Mouse (Mus musculus) hindbrain, embryonic 12.5 days (tissue): Measurements from ENCODE around the gene Mmrn1. TPM values are rescaled to one million over a fixed set of nuclear protein-coding genes. Genes with fewer than 3 reads are reported as not detected.
"Not testable (repeated sequence)": the region's sequence is repeated elsewhere in the genome, so short reads cannot be mapped to it uniquely, and the experiment has no call there.

Experiments
- ATAC-seq: fragments of 200-750 bp; cut with Nextera tagmentation; 2 replicates; pipeline ENCODE4 v1.8.0; 2017; ENCODE audit warnings: moderate TSS enrichment; ENCODE audit not compliant: low FRiP score
- H3K27ac ChIP-seq: fragments of 300-500 bp; sonication (generic); 2 replicates; pipeline ENCODE4 v1.5.1; 2016; ENCODE audit warnings: mild to moderate bottlenecking
- H3K27me3 ChIP-seq: fragments of 300-500 bp; sonication (generic); 2 replicates; pipeline ENCODE4 v1.6.1; 2016; ENCODE audit warnings: mild to moderate bottlenecking
- H3K36me3 ChIP-seq: fragments of 300-500 bp; sonication (generic); 2 replicates; pipeline ENCODE4 v1.6.1; 2016; ENCODE audit warnings: mild to moderate bottlenecking
- H3K4me1 ChIP-seq: fragments of 300-500 bp; sonication (generic); 2 replicates; pipeline ENCODE4 v1.6.1; 2016
- H3K4me2 ChIP-seq: fragments of 300-500 bp; sonication (generic); replicated peaks from 2 replicates; pipeline ENCODE4 v1.6.1; 2016; ENCODE audit warnings: mild to moderate bottlenecking
- H3K4me3 ChIP-seq: fragments of 300-500 bp; sonication (generic); 2 replicates; pipeline ENCODE4 v1.5.1; 2016; ENCODE audit warnings: mild to moderate bottlenecking
- H3K9ac ChIP-seq: fragments of 300-500 bp; sonication (generic); 2 replicates; pipeline ENCODE4 v1.6.1; 2016; ENCODE audit warnings: mild to moderate bottlenecking, moderate library complexity
- H3K9me3 ChIP-seq: fragments of 300-500 bp; sonication (generic); replicated peaks from 2 replicates; pipeline ENCODE4 v1.6.1; 2016; ENCODE audit warnings: mild to moderate bottlenecking
- WGBS: fragments of 180-500 bp; shearing (Covaris S2); methylation state at CpG from one replicate; pipeline ENCODE4 v1.1.7; 2016; 5-methylcytosine and 5-hydroxymethylcytosine counted together
- polyA plus RNA-seq: library from polyadenylated mRNA; unstranded; fragments of >200 nt; fragmentation: Nextera tagmentation; extraction: Ambion mirVana; gene quantifications from 2 replicates; pipeline ENCODE4 v1.2.1, GENCODE M21; 2016

Mmrn1 gene
- 6.0 and 6.5 TPM in 2 replicates for polyA plus RNA-seq

DNA sequence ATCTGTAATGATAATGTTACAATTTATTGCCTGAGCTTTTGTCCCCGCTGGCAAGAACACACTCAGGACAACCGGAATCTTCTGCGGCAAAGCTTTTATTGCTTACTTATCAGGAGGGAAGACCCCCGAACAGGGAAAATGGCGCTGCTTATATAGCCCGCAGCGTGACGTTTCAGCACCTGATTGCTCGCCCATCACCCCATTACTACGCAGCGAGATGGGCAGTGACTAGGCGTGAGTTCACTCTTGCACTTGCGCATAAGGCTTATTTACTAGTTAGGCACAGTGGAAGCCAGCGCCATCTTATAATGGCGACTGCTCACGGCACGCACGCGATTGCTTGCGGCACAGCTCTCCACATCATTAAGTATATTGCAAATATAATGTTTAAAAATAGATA, at the start of gene Mmrn1:
Mmrn1 (plus strand) TSS at position 301 of the 400 bp plus-strand sequence.
- ATAC-seq, H3K9me3 ChIP-seq, H3K9ac ChIP-seq, H3K4me2 ChIP-seq, H3K4me3 ChIP-seq, H3K4me1 ChIP-seq, H3K27me3 ChIP-seq, H3K36me3 ChIP-seq, H3K27ac ChIP-seq: not testable (repeated sequence)
- WGBS = 96% methylated on average over 20 of the region's 20 CpGs

DNA sequence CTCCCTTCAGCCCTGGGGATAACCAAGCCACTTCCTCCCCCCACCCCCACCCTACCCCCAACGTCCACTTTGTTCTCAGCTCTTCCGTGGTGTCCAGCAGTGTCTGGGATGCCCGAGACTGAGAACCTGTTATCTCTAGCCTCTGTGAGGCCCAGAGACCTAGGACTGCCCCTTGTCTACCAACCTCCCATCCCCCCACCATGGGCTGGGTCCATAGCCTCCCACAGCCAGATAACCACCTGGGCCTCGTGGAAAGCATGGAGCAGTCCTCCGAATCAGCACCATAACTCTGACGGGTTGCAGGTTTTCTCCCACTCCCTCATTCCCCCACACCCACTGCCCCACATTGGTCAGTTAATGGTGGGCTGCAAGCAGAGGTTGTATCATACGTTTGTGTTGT, 44.4 kb upstream of the Mmrn1 start:
- WGBS = 89% methylated on average over 7 of the region's 7 CpGs

DNA sequence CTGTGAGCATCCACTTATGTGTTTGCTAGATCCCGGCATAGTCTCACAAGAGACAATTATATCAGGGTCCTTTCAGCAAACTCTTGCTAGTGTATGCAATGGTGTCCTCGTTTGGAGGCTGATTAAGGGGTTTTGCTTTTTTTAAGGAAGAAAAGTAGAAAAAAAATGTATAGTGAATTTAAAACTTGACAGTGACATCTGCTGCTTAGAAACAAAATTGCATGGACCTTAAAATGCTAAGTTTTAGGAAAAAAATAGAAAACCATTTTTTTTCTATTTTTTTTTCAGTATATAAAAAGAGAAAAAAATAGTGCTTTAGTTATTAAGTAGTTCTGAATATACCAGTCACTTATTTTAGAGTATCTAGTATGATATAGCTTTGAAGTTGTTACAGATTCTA, 43.2 kb upstream of the Mmrn1 start:
- no peak for ATAC-seq
- H3K9ac ChIP-seq = no peak overlapping the region
- H3K9me3 ChIP-seq = no peaks in the 10 kb centered on the region
- no peak overlapping the region for H3K4me2 ChIP-seq
- 83% methylated on average over 2 of the region's 2 CpGs for WGBS
- H3K36me3 ChIP-seq = no peaks in the 10 kb centered on the region
- no peak overlapping the region for H3K27ac ChIP-seq
- H3K27me3 ChIP-seq = no peaks in the 10 kb centered on the region
- H3K4me1 ChIP-seq = no peaks in the 10 kb centered on the region
- H3K4me3 ChIP-seq = no peak overlapping the region

More for the DNA sequence above, 44.4 kb upstream of the Mmrn1 start:
- Histone ChIP-seq H3K4me3 (no peak overlapping the region), H3K27ac (no peak overlapping the region), H3K4me1 (no peaks in the 10 kb centered on the region), H3K36me3 (no peaks in the 10 kb centered on the region), H3K9ac (no peak overlapping the region), H3K27me3 (no peaks in the 10 kb centered on the region), H3K9me3 (no peaks in the 10 kb centered on the region), H3K4me2 (no peak overlapping the region)
- ATAC-seq = no peak

DNA sequence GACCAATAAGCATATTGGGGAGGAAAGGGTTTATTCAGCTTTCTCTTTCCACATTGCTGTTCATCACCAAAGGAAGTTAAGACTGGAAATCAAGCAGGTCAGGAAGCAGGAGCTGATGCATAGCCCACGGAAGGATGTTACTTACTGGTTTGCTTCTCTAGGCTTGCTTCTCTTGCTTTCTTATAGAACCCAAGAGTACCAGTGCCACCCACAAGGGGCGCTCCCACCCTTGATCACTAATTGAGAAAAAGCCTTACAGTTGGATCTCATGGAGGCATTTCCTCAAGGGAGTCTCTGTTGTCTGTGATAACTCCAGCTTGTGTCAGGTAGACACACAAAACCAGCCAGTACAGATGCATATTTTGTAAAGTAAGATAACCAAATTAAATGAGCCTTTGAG, 17.5 kb upstream of the Mmrn1 start:
- Histone ChIP-seq H3K4me3 (no peak overlapping the region), H3K27me3 (no peaks in the 10 kb centered on the region), H3K4me1 (no peaks in the 10 kb centered on the region), H3K36me3 (no peaks in the 10 kb centered on the region), H3K4me2 (no peak overlapping the region), H3K9ac (no peak overlapping the region), H3K27ac (no peak overlapping the region), H3K9me3 (no peaks in the 10 kb centered on the region)
- ATAC-seq = no peak
- 77% methylated on average over 2 of the region's 2 CpGs for WGBS

DNA sequence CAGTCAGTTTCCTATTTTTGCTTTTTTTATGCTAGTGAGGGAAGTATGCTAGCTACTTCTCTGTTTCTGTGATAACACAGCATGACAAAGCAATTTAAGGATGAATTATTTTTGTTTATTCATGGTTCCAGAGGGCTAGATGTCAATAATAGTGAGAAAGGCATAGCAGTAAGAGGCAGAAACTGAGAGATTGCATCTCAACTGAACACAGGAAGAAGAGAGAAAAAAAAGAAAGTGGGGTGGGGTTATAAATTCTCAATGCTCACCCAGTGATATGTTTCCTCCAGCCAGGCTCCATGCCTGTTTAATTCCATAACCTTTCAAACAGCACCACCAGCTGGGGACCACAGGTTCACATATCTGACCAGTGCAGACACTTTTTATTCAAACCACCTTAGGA, 6.6 kb downstream of the Mmrn1 start:
- Histone ChIP-seq H3K4me2 (no peak overlapping the region), H3K36me3 (no peaks in the 10 kb centered on the region), H3K27ac (no peak overlapping the region), H3K9ac (no peak overlapping the region), H3K9me3 (no peaks in the 10 kb centered on the region), H3K4me3 (no peak overlapping the region), H3K4me1 (no peaks in the 10 kb centered on the region), H3K27me3 (no peaks in the 10 kb centered on the region)
- peak; percentile 73; the same call in 1 of the 2 replicates for ATAC-seq

DNA sequence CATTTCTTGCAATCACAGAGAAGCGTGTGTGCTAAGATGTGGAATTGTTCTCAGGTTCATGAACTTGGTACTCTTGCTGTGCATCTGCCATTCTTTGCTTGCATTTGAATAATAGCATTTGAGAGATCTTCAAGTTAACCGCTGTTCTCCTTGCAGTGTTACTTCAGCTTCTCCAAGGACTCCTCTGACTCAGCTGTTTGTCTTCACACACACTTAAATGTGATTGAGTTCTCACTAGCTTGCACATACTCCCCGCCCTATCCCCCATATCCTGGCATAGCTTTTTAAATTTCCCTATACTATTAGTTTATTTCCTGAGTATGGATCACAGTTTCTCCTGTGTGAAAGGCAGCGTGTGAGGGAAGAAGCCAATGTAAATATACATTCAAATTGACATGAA, 10.1 kb downstream of the Mmrn1 start:
- no peak overlapping the region for H3K4me3 ChIP-seq
- 78% methylated on average over 4 of the region's 4 CpGs for WGBS
- H3K27me3 ChIP-seq = no peaks in the 10 kb centered on the region
- H3K4me2 ChIP-seq = no peak overlapping the region
- H3K27ac ChIP-seq = no peak overlapping the region
- H3K9me3 ChIP-seq = no peaks in the 10 kb centered on the region
- no peaks in the 10 kb centered on the region for H3K4me1 ChIP-seq
- ATAC-seq = no peak
- H3K36me3 ChIP-seq = no peaks in the 10 kb centered on the region
- H3K9ac ChIP-seq = no peak overlapping the region

DNA sequence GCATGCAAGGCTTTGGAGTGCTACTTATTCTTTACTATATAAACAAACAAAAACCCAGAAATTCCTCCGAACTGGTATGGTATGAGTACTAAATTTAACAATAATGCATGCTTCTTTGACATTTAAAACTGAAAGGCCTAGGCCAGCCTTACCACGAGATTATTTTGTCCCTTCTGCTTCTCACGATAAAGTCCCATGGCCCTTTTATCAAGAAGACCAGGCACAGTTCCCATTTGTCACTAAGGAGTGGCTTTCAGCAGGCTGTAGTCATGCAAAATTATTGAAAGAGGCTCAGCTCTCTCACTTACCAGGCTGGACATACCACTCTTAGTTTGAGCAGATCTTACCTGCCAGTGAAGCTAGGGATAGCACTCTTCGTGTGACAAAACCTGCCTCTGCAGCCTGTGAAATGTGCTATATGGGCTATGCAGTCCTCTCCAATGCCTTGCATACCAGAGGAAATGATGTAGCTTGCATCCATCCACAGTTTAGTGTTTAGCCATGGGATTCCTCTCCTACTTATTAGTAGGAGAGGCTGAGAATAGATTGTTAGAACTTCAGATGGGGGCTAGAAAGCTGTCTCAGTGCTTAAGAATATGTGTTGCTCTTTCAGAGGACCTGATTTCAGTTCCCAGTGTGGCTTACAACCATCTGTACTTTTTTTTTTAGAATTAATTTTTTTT, 10.8 kb downstream of the Mmrn1 start:
- no peaks in the 10 kb centered on the region for H3K27me3 ChIP-seq
- H3K9me3 ChIP-seq = no peaks in the 10 kb centered on the region
- no peak for ATAC-seq
- H3K9ac ChIP-seq = no peak overlapping the region
- no peak overlapping the region for H3K27ac ChIP-seq
- no peaks in the 10 kb centered on the region for H3K4me1 ChIP-seq
- no peak overlapping the region for H3K4me2 ChIP-seq
- no peak overlapping the region for H3K4me3 ChIP-seq
- 80% methylated on average over 4 of the region's 4 CpGs for WGBS
- no peaks in the 10 kb centered on the region for H3K36me3 ChIP-seq

DNA sequence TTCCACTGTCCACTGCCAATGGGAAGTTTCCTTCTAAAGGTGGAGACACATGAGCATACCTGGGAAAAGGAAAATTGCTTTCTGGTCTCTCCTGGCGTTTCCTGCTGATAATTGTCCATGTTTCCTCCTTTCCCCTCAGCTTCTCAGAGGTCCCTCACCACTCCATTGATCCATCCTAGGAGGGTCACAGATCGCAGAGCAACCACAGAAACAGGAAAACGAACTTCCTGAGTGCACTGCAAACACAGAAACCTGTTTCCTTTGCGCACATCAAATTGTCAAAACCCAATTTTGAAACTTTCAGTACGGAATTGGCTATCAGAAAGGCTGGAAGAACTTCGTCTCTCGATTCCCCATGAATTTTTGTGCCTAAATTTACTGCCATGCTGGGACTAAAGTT, 19.4 kb downstream of the Mmrn1 start:
- Histone ChIP-seq H3K27me3 (no peaks in the 10 kb centered on the region), H3K36me3 (no peaks in the 10 kb centered on the region), H3K9me3 (no peaks in the 10 kb centered on the region), H3K9ac (no peak overlapping the region), H3K4me2 (no peak overlapping the region), H3K4me3 (no peak overlapping the region), H3K4me1 (no peaks in the 10 kb centered on the region), H3K27ac (no peak overlapping the region)
- WGBS = 85% methylated on average over 7 of the region's 7 CpGs
- no peak for ATAC-seq

DNA sequence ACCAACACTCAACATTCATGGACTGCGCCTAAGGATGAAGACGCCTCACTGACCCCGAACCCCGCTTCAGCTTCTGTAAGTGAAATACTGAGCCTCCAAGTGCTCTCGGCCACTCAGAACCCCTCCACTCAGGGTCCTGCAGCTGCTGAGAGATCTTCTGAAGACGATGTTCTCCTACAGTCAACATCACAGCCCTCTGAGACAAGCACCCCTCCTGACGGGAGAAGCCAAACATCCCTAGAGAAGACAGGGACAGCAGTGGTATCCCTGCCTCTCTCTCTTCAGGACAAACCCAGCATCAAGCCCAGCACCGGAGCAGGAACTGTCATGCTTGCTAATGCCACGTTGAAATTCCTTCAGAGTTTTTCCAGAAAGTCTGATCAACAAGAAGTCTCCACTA, 19.8 kb downstream of the Mmrn1 start:
- ATAC-seq = no peak
- H3K4me1 ChIP-seq = no peaks in the 10 kb centered on the region
- H3K27me3 ChIP-seq = no peaks in the 10 kb centered on the region
- no peak overlapping the region for H3K4me3 ChIP-seq
- no peaks in the 10 kb centered on the region for H3K9me3 ChIP-seq
- H3K9ac ChIP-seq = no peak overlapping the region
- 81% methylated on average over 9 of the region's 9 CpGs for WGBS
- H3K4me2 ChIP-seq = no peak overlapping the region
- H3K36me3 ChIP-seq = no peaks in the 10 kb centered on the region
- H3K27ac ChIP-seq = no peak overlapping the region

DNA sequence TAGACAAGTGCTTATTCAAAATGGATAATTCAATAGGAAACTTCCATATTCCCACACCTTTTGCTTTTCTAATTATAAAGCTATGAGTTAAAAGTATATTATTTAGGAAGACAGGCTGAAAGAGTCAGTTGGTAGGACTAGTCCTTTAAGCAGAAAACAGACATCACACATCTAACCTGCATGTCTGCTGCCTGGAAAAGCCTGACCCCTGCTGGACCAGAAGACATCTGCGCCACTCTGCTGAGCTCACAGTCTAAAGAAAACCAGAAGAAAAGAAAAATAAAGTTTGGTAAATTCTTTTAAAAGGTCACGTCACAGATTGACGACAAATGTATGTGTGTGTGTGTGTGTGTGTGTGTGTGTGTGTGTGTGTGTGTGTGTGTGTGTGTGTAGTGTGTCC, 25.6 kb downstream of the Mmrn1 start:
- Histone ChIP-seq H3K4me3 (no peak overlapping the region), H3K9ac (no peak overlapping the region), H3K27me3 (no peaks in the 10 kb centered on the region), H3K4me2 (no peak overlapping the region), H3K9me3 (no peaks in the 10 kb centered on the region), H3K27ac (no peak overlapping the region), H3K36me3 (no peaks in the 10 kb centered on the region), H3K4me1 (no peaks in the 10 kb centered on the region)
- ATAC-seq = no peak
- WGBS = 69% methylated on average over 3 of the region's 3 CpGs

DNA sequence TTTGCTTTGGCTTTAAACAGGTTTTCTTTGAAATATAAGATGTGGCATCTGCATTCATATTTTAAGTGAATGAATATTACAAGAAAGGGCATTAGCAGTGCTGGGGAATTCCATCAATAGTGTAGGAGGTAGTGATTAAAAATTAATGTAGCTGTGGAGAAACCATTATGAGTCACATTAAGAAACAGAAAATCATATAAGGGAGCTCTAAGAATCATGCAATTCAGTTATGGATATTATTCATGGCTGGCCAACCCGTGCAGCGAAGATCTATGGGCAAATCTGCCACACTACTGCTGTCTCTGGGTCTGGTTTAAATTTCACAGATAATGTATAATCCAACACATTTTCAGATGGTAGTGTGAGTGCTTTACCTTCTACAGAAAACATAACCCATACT, 36.5 kb downstream of the Mmrn1 start:
- no peaks in the 10 kb centered on the region for H3K9me3 ChIP-seq
- H3K4me2 ChIP-seq = no peak overlapping the region
- H3K27ac ChIP-seq = 0 out of 2 replicates have a peak overlapping the region, but pooled peaks have one; percentile 37
- H3K27me3 ChIP-seq = no peaks in the 10 kb centered on the region
- 79% methylated on average over 2 of the region's 2 CpGs for WGBS
- no peaks in the 10 kb centered on the region for H3K4me1 ChIP-seq
- no peaks in the 10 kb centered on the region for H3K36me3 ChIP-seq
- no peak overlapping the region for H3K9ac ChIP-seq
- ATAC-seq = peak; percentile 62; the same call in 1 of the 2 replicates
- no peak overlapping the region for H3K4me3 ChIP-seq

DNA sequence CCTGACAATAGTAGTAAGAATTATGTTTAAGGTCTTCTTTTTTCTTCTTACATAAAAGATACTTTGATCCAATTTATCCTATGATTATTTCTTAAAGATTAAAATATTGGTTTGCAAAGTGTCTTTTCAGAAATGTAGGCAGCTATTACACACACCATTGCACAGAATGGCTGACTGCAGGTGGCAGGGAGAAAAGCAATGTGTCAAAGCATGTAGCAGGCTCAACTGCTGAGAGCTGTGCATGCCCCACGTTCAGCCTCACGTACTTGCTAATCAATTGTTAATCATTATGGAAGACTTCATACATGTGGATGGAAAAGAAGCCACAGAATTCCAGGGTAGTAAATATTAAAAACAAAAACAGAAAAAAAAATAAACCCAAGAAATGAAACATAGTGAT, 37.1 kb downstream of the Mmrn1 start:
- H3K4me2 ChIP-seq = no peak overlapping the region
- no peaks in the 10 kb centered on the region for H3K36me3 ChIP-seq
- no peak overlapping the region for H3K27ac ChIP-seq
- no peak overlapping the region for H3K9ac ChIP-seq
- no peak overlapping the region for H3K4me3 ChIP-seq
- peak; percentile 81 for ATAC-seq
- no peaks in the 10 kb centered on the region for H3K27me3 ChIP-seq
- no peaks in the 10 kb centered on the region for H3K9me3 ChIP-seq
- 30% methylated on average over 2 of the region's 2 CpGs for WGBS
- no peaks in the 10 kb centered on the region for H3K4me1 ChIP-seq

DNA sequence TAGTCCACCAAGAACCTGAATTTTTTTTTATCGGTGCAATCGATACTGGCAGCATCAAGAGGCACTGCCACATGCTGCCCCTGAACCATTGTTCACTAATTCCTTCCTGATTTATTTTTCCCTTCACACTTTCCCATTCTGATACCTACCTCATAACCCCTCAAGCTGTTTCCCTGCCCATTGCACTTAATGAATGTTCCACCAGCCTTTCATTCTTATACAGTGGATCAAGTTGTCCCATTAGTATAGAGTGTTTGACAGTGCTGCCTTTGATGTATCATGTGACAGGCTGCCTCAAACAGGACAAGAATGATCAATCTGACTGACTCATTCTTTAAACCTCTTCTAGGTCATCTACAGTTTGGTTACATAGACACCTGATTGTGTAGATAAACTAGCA, 37.9 kb downstream of the Mmrn1 start:
- no peak overlapping the region for H3K4me2 ChIP-seq
- ATAC-seq = no peak
- 69% methylated on average over 2 of the region's 2 CpGs for WGBS
- H3K9ac ChIP-seq = no peak overlapping the region
- H3K36me3 ChIP-seq = no peaks in the 10 kb centered on the region
- H3K4me3 ChIP-seq = no peak overlapping the region
- H3K27me3 ChIP-seq = no peaks in the 10 kb centered on the region
- no peaks in the 10 kb centered on the region for H3K9me3 ChIP-seq
- no peaks in the 10 kb centered on the region for H3K4me1 ChIP-seq
- no peak overlapping the region for H3K27ac ChIP-seq
